Mouse (Mus musculus) cerebral cortex, adult 2 months (tissue): Measurements from ENCODE around the gene Mthfd1.

Experiments
- WGBS: fragments of 180-500 bp; shearing (Covaris S2); methylation state at CpG from one replicate; pipeline ENCODE4 v1.1.7; 2018; 5-methylcytosine and 5-hydroxymethylcytosine counted together

Gene Mthfd1

GRCm38 (mm10) chr12:76262918-76263317 lies 7.8 kb downstream of the Mthfd1 start:
- over 99% methylated on average over 4 of the region's 4 CpGs for WGBS

DNA sequence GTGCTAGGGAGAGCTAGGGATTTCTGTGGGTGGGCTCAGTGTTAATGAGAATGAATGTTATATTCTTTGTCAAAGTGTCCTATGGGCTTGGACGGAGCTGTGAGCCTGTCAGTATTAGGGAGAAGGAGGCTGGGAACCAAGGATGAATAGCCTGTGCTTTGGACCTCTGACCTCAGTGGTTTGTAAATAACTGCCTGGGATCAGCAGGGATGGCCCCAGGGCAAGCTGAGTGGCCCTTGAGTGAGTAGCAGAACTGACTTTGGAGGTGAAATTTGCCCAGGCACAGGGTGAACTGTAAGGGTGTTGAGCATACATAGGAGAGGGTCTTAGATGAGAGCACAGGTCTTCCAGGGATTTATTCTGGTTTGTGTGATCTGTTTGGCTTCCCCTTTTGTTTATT lies 8.8 kb downstream of the Mthfd1 start:
- WGBS: 71% methylated on average over 1 of the region's 1 CpGs

DNA sequence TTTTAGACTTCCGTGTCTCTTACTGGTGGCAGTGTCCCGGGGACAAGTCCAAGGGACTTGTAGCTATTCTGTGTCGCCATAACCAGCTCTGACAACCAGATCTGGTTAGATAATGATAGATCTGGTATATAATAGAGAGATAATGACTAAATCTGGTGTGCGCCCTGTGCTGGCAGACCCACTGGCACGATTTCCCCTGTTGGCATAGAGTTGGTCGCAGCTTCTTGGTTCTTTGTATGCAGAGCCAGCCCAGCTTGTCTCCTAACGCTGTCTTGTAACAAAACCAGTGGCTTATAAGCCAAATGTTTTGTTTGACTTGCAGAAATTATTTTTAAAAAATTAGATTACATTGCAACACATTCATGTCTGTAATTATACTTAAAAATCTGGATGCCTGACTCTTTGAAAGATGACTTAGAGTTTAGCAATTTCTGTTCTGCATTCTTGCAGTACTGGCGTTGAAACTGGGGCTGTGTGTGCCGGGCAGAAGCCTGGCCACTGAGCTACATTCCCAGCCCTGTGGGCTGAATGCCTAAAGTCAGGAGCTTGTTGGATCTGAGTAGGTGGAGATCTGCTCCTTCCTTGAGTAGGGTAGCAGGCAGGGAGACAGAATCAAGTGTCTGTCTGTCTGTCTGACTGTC lies 9.3 kb downstream of the Mthfd1 start:
- WGBS: 38% methylated on average over 9 of the region's 9 CpGs

DNA sequence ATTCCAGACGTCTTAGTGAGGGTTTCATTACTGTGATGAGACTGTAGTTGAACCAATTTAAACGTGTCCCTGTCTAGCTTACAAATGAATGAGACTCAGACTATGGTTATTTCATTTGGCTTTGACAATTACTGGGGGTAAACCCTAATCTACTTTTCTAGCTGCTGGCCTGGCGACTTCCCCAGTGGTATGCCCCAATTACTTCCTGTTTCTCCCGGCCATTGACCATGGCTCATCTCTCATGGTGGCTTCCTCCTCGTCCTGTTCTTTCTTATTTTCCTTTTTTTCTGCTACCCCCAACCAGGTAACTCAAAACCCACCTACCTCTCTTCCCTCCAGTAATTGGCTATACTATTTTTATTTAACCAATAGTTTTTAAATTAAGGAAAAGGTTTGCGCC lies 9.9 kb downstream of the Mthfd1 start:
- WGBS: 57% methylated on average over 6 of the region's 6 CpGs

DNA sequence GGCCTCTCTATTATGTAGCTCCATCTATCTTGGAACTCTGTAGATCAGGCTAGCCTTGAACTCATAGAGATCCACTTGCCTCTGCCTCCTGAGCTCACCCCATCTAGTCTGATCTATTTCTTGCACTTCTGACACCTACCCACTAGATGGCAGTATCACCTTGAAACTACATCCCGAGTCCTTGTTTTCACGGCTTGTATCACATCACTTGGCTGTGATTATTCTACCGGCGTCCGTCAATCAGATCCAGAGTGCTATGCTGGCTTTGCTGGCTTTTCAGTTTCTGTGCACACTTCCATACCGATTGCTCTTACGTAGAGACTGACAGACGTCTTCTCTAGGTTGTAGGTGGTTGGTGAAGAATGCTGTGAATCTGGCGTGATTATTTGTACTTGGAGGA lies 11.8 kb downstream of the Mthfd1 start:
- WGBS: 33% methylated on average over 9 of the region's 9 CpGs

DNA sequence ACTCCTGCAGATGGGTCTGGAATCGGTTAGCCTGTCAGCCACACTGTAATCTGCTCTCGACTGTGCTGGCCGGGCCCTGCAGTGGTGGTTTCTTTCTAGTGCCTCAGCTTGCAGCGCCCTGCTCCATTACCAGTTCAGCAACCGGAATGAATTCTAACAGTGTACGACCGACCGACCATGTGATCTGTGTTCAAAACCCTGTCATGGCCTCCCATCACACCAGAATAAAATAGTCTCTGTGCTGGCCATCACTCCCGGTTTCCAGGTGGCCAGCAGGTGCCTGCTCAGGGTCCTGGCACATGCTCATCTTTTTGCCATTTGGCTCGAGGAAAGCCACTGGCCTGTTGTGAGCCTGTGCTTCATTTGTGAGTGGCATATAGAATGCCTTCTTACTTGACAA lies 13.6 kb downstream of the Mthfd1 start:
- WGBS: 74% methylated on average over 10 of the region's 10 CpGs

GRCm38 (mm10) chr12:76269196-76269595 lies 14.1 kb downstream of the Mthfd1 start:
- 85% methylated on average over 7 of the region's 7 CpGs for WGBS

DNA sequence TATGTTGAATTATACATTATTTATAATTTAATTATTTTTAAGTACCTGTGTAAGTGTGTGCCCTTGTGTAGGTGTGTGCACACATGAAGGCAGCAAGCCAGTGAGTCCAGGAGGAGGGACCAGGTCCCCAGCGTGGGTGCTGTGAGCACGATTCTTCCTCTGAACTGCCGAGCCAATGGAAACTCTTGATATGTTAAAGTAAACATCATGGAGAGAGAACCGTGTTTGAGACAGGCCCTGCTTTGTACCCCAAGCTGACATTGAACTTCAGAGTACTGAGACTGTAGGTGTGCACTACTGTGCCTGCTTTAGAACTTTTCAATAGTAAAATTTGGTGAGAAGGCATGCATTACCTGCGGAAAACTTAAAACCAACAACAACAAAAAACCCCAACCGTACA lies 16.4 kb downstream of the Mthfd1 start:
- 89% methylated on average over 6 of the region's 6 CpGs for WGBS

DNA sequence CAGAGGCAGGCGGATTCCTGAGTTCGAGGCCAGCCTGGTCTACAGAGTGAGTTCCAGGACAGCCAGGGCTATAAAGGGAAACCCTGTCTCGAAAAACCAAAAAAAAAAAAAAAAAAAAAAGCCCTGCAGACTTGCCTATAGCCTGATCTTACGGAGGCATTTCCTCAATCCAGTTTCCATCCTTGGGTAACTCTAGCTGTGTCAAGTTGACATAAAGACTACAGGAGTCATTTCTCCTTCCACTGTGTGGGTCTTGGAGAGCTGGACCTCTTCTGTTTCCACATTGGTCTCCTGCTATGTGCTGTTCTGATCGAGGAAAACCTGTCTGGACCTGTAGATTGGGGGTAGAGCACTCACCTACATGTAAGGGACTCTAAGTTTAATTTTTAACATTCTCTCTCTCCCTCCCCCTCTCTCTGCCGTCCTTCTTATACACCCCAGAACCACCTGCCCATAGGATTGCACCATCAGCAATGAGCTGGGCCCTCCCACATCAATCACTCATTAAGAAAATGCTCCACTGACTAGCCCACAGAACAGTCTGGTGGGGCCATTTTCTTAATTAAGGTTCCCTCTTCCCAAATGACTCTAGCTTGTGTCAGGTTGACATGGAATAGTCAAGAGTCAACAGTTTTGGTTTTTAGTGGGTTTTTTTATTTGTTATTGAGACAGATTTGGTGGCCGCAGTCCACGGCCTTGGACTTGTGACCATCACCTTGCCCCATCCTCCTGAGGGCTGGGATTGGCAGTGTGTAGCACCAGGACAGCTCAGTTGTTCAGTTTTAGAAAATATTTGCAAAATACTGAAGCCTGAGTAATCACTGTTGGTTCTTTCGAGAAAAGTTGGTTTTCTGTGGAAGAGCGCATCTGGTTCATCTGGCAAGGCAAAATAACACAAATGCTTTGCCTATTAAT lies 17.8 kb downstream of the Mthfd1 start:
- WGBS: 80% methylated on average over 10 of the region's 10 CpGs

GRCm38 (mm10) chr12:76278209-76278608 lies 23.1 kb downstream of the Mthfd1 start:
- WGBS: 63% methylated on average over 6 of the region's 6 CpGs

DNA sequence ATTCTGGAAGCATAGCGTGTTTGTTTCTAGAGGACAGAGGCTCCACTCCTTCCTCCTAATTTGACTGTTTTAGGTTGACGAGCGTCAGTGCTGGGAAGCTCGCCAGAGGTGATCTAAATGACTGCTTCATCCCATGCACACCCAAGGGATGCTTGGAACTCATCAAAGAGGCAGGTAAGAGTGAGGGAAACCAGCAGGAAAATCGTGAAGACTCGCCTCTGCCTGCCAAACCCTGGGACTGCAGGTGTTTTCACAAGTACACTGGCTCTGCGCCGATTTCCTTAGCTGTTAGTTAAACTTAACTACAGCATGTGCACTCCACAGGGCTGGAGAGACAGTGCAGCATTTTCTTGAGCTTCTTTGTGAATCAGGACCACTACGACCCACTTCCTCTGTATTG lies 25.5 kb downstream of the Mthfd1 start:
- 40% methylated on average over 9 of the region's 9 CpGs for WGBS

DNA sequence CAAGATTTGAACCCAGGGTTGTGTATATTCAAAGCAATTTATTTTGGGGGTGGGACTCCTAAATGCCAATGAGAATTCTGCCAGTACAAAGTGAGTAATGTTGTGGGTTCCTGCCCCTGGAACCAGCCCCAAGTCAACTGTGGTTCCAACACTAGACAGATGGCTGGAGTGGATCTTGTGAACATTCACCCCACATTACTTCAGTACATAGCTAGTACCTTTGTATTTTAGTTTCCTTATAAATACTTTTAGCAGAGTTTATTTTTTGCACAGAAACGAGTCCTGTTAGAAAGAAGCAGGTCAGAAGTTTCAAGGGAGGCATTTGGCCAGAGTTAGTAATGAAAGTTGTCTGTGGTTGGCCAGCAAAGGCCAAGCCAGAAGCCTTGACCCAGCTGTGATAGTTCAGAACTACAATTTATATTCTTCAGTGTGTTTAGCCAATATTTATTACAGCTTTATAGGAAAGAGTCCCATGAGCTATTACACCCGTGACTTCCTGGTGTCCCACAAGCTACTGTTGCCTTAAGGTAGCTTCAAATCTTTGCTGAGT lies 26.1 kb downstream of the Mthfd1 start:
- WGBS: 60% methylated on average over 2 of the region's 2 CpGs

GRCm38 (mm10) chr12:76282132-76282531 lies 27.0 kb downstream of the Mthfd1 start:
- 28% methylated on average over 4 of the region's 4 CpGs for WGBS

- WGBS: 60% methylated on average over 17 of the region's 17 CpGs
Measured at GRCm38 (mm10) chr12:76282532-76283173, 27.6 kb downstream of the Mthfd1 start.

- WGBS: 70% methylated on average over 6 of the region's 6 CpGs
Measured at GRCm38 (mm10) chr12:76285418-76285817, 30.3 kb downstream of the Mthfd1 start.

DNA sequence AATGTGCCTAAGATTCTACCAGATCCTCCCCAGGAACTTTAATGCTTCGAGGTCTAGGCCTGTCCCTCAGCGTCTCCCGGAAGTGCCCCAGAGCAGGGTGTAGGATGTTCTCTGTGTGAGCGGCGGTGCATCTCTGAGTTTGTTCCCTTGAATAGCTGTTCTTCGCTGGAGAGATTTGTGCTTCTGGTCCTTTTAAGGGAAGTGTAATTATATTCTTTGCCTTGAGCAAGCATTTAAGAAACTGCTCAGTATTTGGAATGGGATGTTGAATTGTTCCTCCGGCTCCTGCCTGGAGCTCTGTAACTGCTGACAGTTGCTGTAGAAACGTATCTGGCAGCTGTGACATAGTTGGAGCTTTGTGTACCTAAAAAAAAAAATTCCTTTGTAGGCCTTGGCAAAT lies 32.9 kb downstream of the Mthfd1 start:
- 23% methylated on average over 8 of the region's 8 CpGs for WGBS

DNA sequence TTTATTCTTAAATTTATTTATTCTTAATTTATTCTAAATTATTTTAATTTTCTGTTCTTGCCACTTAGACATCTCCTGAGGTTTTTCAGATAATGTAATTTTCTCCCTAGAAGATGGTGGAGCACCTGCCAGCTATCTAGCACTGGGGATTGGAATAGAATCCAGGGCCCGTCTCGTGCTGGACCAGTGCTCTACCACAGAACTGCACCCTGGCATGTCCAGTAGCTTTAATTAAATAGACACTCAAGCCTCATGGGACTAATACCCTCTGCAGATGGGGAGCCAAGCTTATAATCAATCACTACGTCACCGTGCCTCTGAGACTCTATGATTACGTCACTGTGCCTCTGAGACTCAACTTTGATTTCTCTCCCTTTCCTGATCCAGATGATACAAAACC lies 33.4 kb downstream of the Mthfd1 start:
- WGBS: 63% methylated on average over 5 of the region's 5 CpGs

- 91% methylated on average over 12 of the region's 12 CpGs for WGBS
Measured at GRCm38 (mm10) chr12:76289428-76289827, 34.3 kb downstream of the Mthfd1 start.

DNA sequence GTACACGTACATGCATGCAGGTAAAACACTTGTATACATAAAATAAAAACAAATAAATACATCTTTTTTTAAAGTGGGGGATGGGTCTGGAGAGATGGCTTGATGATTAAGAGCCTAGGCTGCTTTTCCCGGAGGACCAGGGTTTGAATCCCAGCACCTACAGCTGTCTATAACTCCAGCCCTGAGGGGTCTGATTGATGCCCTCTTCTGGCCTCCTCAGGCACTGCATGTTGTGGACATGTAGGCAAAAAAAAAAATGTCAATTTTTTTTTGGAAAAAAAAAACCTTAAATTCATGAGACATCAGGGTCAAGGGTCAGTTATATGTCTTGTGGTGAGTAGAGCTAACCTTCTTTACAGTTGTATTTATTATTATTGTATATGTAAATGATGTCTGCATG lies 35.2 kb downstream of the Mthfd1 start:
- WGBS: 96% methylated on average over 2 of the region's 2 CpGs

DNA sequence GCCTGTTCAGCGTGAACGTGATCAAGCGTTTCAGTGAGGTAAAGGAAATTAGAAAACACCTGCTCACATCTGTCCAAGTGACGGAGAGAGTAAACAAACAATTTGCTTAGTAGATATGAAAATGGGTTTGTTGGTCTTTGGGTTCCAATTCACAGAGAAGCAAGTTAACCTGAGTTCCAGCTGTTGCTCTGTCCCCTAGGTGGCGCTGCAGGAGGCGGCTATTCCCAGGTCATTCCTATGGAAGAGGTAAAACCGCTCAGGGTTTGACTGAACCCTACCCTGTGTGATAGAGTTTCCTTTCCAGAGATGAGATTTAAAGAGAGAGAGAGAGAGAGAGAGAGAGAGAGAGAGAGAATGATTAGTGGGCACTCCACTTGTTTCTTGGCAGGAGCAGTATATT lies 38.1 kb downstream of the Mthfd1 start:
- WGBS: 58% methylated on average over 7 of the region's 7 CpGs

DNA sequence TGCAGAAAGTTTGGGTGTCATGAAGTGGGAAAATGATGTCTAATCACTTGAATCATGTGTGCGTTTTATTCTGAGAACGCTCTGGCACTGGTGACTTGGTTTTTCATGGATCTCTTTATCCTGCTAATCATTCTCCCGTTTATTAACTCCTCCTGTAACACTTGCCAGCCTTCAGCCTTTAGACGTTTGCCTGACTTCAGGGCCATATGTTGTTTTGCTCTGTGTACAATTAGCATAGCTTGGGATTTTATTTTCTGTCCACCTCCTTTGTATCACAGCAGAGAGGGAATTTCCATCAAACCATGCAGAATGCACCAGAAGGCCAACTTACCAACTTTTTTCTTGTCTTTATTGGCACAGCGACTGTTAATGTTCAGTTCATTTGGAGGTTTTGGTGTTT lies 42.7 kb downstream of the Mthfd1 start:
- 60% methylated on average over 5 of the region's 5 CpGs for WGBS

GRCm38 (mm10) chr12:76299361-76299906 lies 44.3 kb downstream of the Mthfd1 start:
- WGBS: 84% methylated on average over 9 of the region's 9 CpGs
